Mouse (Mus musculus): ENCODE measurements around the gene Eif3l. TPM values are rescaled to one million over a fixed set of nuclear protein-coding genes. Genes with fewer than 3 reads are reported as not detected.

Gene Eif3l
- 133 and 143 TPM in 2 replicates for polyA plus RNA-seq (2015; fragmentation: Nextera tagmentation; extraction: Ambion mirVana)

GRCm38 (mm10) chr15:79074913-79075532 is at the start of gene Eif3l:
TSS of gene Eif3l (plus strand) at chr15:79075179.

GRCm38 (mm10) chr15:79028237-79028738 is 46.7 kb upstream of the Eif3l start, which contains the start of gene H1f0:
TSS of gene H1f0 (plus strand) at chr15:79028450.

DNA sequence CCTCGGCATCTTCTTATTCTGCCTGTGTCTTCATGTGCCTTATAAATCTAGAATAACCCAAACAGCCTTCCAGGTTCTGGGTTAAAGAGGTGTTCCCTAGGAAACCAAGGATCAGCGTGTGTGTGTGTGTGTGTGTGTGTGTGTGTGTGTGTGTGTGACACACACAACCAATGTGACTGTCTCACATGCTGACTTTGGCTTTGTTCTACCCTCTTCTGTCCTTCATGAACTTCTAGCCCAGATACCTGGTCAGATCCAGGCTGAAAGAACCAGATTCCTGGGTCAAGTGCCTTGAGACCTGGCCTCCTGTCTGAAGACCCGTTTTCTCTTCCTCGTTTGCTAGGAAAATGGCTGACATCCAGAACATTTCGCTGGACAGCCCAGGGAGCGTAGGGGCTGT is 33.4 kb upstream of the Eif3l start, which contains the start of gene Galr3:
Galr3 (plus strand) TSS at position 301 of the 400 bp plus-strand sequence.

GRCm38 (mm10) chr15:79062376-79063159 is 12.4 kb upstream of the Eif3l start, which contains the start of gene Ankrd54:
TSS of gene Ankrd54 (minus strand) at chr15:79062893.

DNA sequence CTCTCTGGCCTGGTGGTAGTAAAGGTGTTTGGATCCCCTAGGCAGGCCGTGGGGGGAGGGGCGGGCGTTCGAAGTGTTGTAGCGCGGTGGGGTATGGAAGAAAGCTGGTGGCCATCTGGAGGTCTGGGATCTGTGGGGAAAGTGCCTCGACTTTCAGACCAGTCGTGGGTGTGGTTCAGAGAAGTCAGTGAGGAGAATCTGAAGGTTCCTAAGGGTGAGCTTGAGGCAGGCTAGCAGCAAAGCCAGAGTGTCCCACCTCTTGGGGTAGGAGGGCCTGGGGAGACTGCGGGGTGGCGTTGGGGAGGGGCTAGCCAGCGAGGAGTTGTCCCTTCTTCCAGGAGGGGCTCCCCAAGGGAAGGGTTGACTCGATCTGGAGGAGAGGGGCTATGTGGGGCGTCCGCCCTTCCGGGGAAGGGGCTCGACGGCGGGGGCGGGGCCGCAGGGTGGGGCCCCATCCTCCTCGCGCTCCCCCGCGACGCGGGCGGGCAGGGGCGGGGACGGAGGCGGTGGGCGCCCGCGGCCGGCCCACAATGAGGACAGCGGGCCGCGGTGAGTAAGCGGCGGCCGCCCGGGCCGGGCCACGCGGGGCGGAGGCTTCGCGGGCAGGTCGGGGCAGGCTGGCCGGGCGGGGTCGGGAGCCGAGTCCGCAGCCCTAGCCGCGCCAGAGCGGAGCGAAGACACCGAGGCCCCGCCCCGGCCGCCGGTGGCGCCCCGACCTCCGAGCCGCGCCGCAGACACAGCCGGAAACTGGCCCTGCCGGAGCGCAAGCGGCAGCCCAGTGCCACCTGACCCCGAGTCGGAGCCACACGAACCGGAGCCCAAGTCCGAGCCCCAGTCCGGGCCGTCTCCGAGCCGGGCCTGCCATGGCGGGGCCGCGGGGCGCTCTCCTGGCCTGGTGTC is 33.7 kb downstream of the Eif3l start, which contains the start of gene Micall1:
Micall1 (plus strand) TSS at position 478 of the 900 bp plus-strand sequence.

DNA sequence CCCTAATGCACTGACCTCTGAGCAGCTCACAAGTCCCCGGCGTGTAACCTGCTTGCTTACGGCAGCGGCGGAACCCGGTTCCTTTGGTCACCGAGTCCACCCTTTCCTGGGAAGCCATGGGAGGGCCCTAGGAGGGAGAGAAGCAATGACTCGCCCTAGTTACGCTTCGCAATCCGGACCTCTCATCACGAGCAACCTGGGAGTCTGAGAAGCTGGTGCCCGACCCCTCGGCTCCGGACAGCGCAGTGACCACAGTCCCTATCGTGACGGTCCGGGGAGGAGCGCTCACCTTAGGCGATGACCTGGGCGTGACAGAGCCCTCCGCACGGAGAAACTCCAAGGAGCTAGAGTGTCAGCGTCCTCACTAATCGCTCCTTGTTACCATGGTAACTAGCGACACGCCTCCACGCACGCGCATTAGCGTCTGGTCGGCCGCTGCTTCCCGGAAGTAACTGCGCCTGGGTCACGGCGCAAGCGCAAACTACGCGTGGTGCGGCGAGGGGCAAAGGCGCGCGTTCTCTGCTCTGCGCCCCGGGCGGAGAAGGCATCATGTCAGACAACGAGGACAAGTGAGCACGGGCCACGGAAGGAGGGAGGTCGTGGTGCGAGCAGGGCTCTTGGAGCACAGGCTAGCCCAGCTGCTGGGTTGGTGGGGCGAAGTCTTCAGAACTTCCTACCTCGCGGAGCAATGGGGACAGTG is 66.0 kb downstream of the Eif3l start, which contains the start of the genes Polr2f and 1700088E04Rik:
Polr2f (plus strand) TSS at position 144 of the 700 bp plus-strand sequence.
1700088E04Rik (minus strand) TSS at position 388 of the 700 bp plus-strand sequence.

Other genes starting within 250 kb of the Eif3l start
- 21.3 and 24.7 TPM in 2 replicates for gene Cdc42ep1, start 232.6 kb upstream of the Eif3l start, polyA plus RNA-seq (2015; fragmentation: Nextera tagmentation; extraction: Ambion mirVana)
- gene Lgals2, start 219.7 kb upstream of the Eif3l start, polyA plus RNA-seq (2015; fragmentation: Nextera tagmentation; extraction: Ambion mirVana), result 0.77 and 0.97 TPM in 2 replicates
- gene Gga1, start 198.0 kb upstream of the Eif3l start, polyA plus RNA-seq (2015; fragmentation: Nextera tagmentation; extraction: Ambion mirVana), result 40.6 and 40.7 TPM in 2 replicates
- 0.19 and 0.22 TPM in 2 replicates for gene Gm49510, start 175.5 kb upstream of the Eif3l start, polyA plus RNA-seq (2015; fragmentation: Nextera tagmentation; extraction: Ambion mirVana)
- 15.0 and 16.9 TPM in 2 replicates for gene Sh3bp1, start 175.4 kb upstream of the Eif3l start, polyA plus RNA-seq (2015; fragmentation: Nextera tagmentation; extraction: Ambion mirVana)
- gene Pdxp, start 161.3 kb upstream of the Eif3l start, polyA plus RNA-seq (2015; fragmentation: Nextera tagmentation; extraction: Ambion mirVana), result 2.6 and 3.3 TPM in 2 replicates
- gene Lgals1, start 148.5 kb upstream of the Eif3l start, polyA plus RNA-seq (2015; fragmentation: Nextera tagmentation; extraction: Ambion mirVana), result 2,081 and 2,305 TPM in 2 replicates
- 33.8 and 37.6 TPM in 2 replicates for gene Nol12, start 140.2 kb upstream of the Eif3l start, polyA plus RNA-seq (2015; fragmentation: Nextera tagmentation; extraction: Ambion mirVana)
- gene Triobp, start 127.5 kb upstream of the Eif3l start, polyA plus RNA-seq (2015; fragmentation: Nextera tagmentation; extraction: Ambion mirVana), result 45.0 and 55.5 TPM in 2 replicates
- gene H1f0, start 46.7 kb upstream of the Eif3l start, polyA plus RNA-seq (2015; fragmentation: Nextera tagmentation; extraction: Ambion mirVana), result 274 and 300 TPM in 2 replicates
- not detected in 2 replicates for gene Galr3, start 33.3 kb upstream of the Eif3l start, polyA plus RNA-seq (2015; fragmentation: Nextera tagmentation; extraction: Ambion mirVana)
- gene Ankrd54, start 12.3 kb upstream of the Eif3l start, polyA plus RNA-seq (2015; fragmentation: Nextera tagmentation; extraction: Ambion mirVana), result 21.2 and 22.3 TPM in 2 replicates
- gene Micall1, start 33.7 kb downstream of the Eif3l start, polyA plus RNA-seq (2015; fragmentation: Nextera tagmentation; extraction: Ambion mirVana), result 22.6 and 23.7 TPM in 2 replicates
- gene Polr2f, start 65.8 kb downstream of the Eif3l start, polyA plus RNA-seq (2015; fragmentation: Nextera tagmentation; extraction: Ambion mirVana), result 249 and 260 TPM in 2 replicates
- gene 1700088E04Rik, start 66.1 kb downstream of the Eif3l start, polyA plus RNA-seq (2015; fragmentation: Nextera tagmentation; extraction: Ambion mirVana), result 7.5 and 8.7 TPM in 2 replicates
- 1.3 and 1.8 TPM in 2 replicates for gene Sox10, start 90.1 kb downstream of the Eif3l start, polyA plus RNA-seq (2015; fragmentation: Nextera tagmentation; extraction: Ambion mirVana)
- 17.8 and 18.8 TPM in 2 replicates for gene Pick1, start 154.0 kb downstream of the Eif3l start, polyA plus RNA-seq (2015; fragmentation: Nextera tagmentation; extraction: Ambion mirVana)
- 0.34 and 0.49 TPM in 2 replicates for gene Gm49486, start 154.2 kb downstream of the Eif3l start, polyA plus RNA-seq (2015; fragmentation: Nextera tagmentation; extraction: Ambion mirVana)
- gene Slc16a8, start 179.6 kb downstream of the Eif3l start, polyA plus RNA-seq (2015; fragmentation: Nextera tagmentation; extraction: Ambion mirVana), result 0.21 and 0.25 TPM in 2 replicates
- gene Baiap2l2, start 210.4 kb downstream of the Eif3l start, polyA plus RNA-seq (2015; fragmentation: Nextera tagmentation; extraction: Ambion mirVana), result 0.98 and 1.1 TPM in 2 replicates